Mouse (Mus musculus): Measurements from ENCODE around the gene Fbxo11.

DNA sequence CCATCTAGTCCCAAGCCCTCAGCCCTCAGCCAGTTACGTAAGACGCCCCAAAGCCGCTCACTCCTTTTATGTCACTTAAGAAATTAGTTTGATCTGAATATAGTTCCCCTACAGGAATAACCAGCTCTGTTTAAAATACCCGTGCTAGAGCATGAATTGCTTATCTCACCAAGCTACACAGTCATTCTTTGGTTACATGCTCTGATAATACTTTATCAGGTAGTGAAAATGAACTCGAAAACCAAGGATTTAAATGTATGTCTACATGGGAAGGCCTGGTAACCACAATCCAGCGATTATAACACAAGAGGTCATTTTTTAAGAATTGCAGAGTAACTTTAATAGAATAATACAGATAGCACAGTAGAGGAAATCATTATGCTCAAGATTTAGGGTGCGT is 7.0 kb upstream of the Fbxo11 start:
- no peak for TF ChIP-seq EP300 (IDR thresholded peaks at IDR 0.05; ENCODE audit: insufficient read depth, low read depth, low read length)
- TF ChIP-seq CTCF (IDR thresholded peaks at IDR 0.05): no peak
